Mouse (Mus musculus) cerebellum, postnatal 36 days (tissue): ENCODE results near the gene Fam207a.

ENCODE experiments used
- DNase-seq, 2 experiments: peaks; one replicate each; pipeline ENCODE4 v3.0.0; 2021 to 2022; ENCODE audit warnings: mixed read lengths in 2 of 2

Gene Fam207a

GRCm38 (mm10) chr10:77530140-77530539 lies 14.6 kb upstream of the Fam207a start, which contains the start of gene Itgb2:
Gene Itgb2 (plus strand): TSS chr10:77530252.
- DNase-seq: no peak

- no peak for DNase-seq
These were observed 13.0 kb upstream of the Fam207a start for GRCm38 (mm10) chr10:77528634-77529033.

GRCm38 (mm10) chr10:77526488-77526887 lies 10.9 kb upstream of the Fam207a start:
- DNase-seq: no peak

- DNase-seq: no peak
These were observed 7.7 kb upstream of the Fam207a start for GRCm38 (mm10) chr10:77523321-77523720.

GRCm38 (mm10) chr10:77522746-77523145 lies 7.2 kb upstream of the Fam207a start:
- DNase-seq: no peak

GRCm38 (mm10) chr10:77522021-77522731 lies 6.6 kb upstream of the Fam207a start:
- DNase-seq: no peak

GRCm38 (mm10) chr10:77520497-77520896 lies 4.9 kb upstream of the Fam207a start:
- DNase-seq: no peak

- DNase-seq: no peak
These were observed 3.6 kb upstream of the Fam207a start for GRCm38 (mm10) chr10:77519191-77519590.

GRCm38 (mm10) chr10:77517801-77518200 lies 2.2 kb upstream of the Fam207a start:
- DNase-seq: no peak

GRCm38 (mm10) chr10:77517066-77517620 lies 1.6 kb upstream of the Fam207a start:
- peak; percentile 70 to 73 for DNase-seq

- no peak for DNase-seq
These were observed 880 bp upstream of the Fam207a start for GRCm38 (mm10) chr10:77516379-77516951.

- peak; percentile 78 to 79 for DNase-seq
These were observed 5.2 kb downstream of the Fam207a start for GRCm38 (mm10) chr10:77510225-77510982.

- DNase-seq: peak; percentile 93
These were observed 6.0 kb downstream of the Fam207a start for GRCm38 (mm10) chr10:77509403-77510187.

- no peak for DNase-seq
These were observed 6.8 kb downstream of the Fam207a start for GRCm38 (mm10) chr10:77508744-77509143.

GRCm38 (mm10) chr10:77507779-77508178 lies 7.8 kb downstream of the Fam207a start:
- DNase-seq: no peak

- peak in 1 of 2 experiments; percentile 43 for DNase-seq
These were observed 8.5 kb downstream of the Fam207a start for GRCm38 (mm10) chr10:77506961-77507577.

- DNase-seq: peak; percentile 79 to 82
These were observed 9.1 kb downstream of the Fam207a start for GRCm38 (mm10) chr10:77506526-77506925.

GRCm38 (mm10) chr10:77504143-77504542 lies 11.4 kb downstream of the Fam207a start:
- DNase-seq: peak; percentile 59 to 60

GRCm38 (mm10) chr10:77502967-77503922 lies 12.3 kb downstream of the Fam207a start:
- peak in 1 of 2 experiments; percentile 46 for DNase-seq

- no peak for DNase-seq
These were observed 14.9 kb downstream of the Fam207a start for GRCm38 (mm10) chr10:77500636-77501035.

- DNase-seq: no peak
These were observed 17.3 kb downstream of the Fam207a start for GRCm38 (mm10) chr10:77498254-77498653.
